Mouse (Mus musculus): ENCODE measurements at regions not wholly inside any gene's neighbourhood (a gene's known extent, or its start where the extent isn't known, plus 50 kb on each side); places are given as distances from the start of the nearest gene placed in this dataset.
A peak's percentile ranks its signal among the peaks of the same experiment; 100 is the strongest.

DNA sequence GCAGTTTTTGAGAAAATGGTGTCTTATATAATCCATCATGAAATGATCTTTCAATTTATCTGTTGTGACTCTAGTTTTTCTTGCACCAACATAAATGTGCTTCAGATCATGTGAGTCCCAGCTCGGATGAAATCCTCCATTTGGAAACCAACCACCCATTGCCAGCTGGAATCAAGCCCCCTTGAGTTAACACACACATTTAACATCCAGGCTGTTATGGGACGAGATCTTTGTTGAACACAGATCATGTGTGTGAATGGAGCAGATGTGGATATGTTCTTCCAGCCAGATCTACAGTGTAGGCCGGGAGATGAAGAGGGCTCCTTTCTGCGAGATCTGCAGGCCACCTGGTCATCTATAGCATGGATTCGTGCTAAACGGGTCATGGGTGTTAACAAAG is 188.4 kb upstream of the Gimd1 start:
- H3K27ac ChIP-seq (ENCODE audit: low read depth, low read length) = no peak overlapping the region
- no peak overlapping the region for H3K9ac ChIP-seq (ENCODE audit: low read length)
- no peaks in the 10 kb centered on the region for H3K36me3 ChIP-seq (ENCODE audit: control insufficient read depth, insufficient read depth, low read length)
- no peak overlapping the region for H3K4me2 ChIP-seq (ENCODE audit: low read depth)
- H3K9me3 ChIP-seq (ENCODE audit: control insufficient read depth, low read length) = no peaks in the 10 kb centered on the region
- no peak overlapping the region for H3K4me3 ChIP-seq (ENCODE audit: low read depth, low read length)
- no peak for DNase-seq (ENCODE audit: low spot score)
- ATAC-seq (ENCODE audit: insufficient read depth, low FRiP score, low TSS enrichment) = no peak
- 87% methylated on average over 6 of the region's 6 CpGs for WGBS
- H3K4me1 ChIP-seq (ENCODE audit: control insufficient read depth, insufficient read depth, low read length) = no peaks in the 10 kb centered on the region
- no peaks in the 10 kb centered on the region for H3K27me3 ChIP-seq (ENCODE audit: control insufficient read depth, insufficient read depth, low read length)

DNA sequence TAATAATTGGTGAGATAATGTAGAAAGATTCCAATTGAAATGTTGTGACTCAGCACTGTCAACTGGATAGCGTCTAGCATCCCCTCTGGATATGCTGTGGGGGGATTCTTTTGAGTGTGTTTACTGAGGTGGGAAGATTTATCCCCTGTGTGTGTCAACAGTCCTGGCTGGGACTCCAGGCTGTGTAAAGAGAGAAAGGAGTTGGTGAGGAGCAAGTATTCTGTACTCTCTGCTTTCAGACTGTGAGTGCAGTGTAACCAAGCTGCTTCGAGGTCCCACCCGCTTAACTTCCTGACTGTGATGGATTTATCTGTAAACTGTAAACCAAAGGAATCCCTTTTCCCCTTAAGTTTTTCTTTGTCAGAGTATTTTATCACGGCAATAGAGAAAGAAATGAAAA is 175.7 kb upstream of the Gimd1 start:
- DNase-seq (ENCODE audit: low spot score) (no peak), ATAC-seq (ENCODE audit: insufficient read depth, low FRiP score, low TSS enrichment) (no peak)
- H3K27ac ChIP-seq (ENCODE audit: low read depth, low read length) = no peak overlapping the region
- WGBS = 60% methylated on average over 4 of the region's 4 CpGs
- no peak overlapping the region for H3K9ac ChIP-seq (ENCODE audit: low read length)
- H3K9me3 ChIP-seq (ENCODE audit: control insufficient read depth, low read length) = no peaks in the 10 kb centered on the region
- no peak overlapping the region for H3K4me2 ChIP-seq (ENCODE audit: low read depth)
- no peak overlapping the region for H3K4me3 ChIP-seq (ENCODE audit: low read depth, low read length)
- no peaks in the 10 kb centered on the region for H3K27me3 ChIP-seq (ENCODE audit: control insufficient read depth, insufficient read depth, low read length)
- no peaks in the 10 kb centered on the region for H3K4me1 ChIP-seq (ENCODE audit: control insufficient read depth, insufficient read depth, low read length)
- H3K36me3 ChIP-seq (ENCODE audit: control insufficient read depth, insufficient read depth, low read length) = no peaks in the 10 kb centered on the region

DNA sequence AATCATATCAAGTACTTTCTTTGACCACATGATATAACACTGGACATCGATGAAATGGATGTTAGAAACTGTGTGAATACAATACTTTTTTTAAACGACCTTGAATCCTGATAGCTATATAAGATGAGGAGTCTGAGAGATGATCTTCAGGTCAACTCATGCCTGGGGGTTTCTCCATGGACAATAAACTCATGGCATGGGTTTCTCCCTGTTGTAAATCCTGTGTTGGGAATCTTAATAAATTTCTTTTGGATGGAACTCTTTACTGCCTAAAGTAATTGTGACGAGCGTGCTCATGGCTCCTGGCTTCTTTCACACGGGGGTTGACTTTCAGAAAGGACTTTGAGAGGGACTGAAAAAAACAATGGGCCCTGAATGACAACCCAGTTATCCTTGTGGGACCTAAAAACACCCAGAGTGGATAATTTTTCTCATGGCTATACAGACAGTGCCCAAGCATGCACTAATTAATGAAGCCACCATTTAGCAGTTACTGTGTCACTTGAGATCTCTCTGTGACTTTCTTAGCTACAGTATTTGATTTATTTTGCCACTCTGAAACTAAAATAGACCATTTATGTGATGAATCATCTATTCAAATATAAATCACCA is 167.2 kb upstream of the Gimd1 start:
- ATAC-seq (ENCODE audit: insufficient read depth, low FRiP score, low TSS enrichment) = peak; percentile 33; the same call in 1 of the 2 replicates
- no peaks in the 10 kb centered on the region for H3K9me3 ChIP-seq (ENCODE audit: control insufficient read depth, low read length)
- DNase-seq (ENCODE audit: low spot score) = no peak
- H3K27me3 ChIP-seq (ENCODE audit: control insufficient read depth, insufficient read depth, low read length) = no peaks in the 10 kb centered on the region
- no peaks in the 10 kb centered on the region for H3K4me1 ChIP-seq (ENCODE audit: control insufficient read depth, insufficient read depth, low read length)
- H3K4me3 ChIP-seq (ENCODE audit: low read depth, low read length) = no peak overlapping the region
- no peaks in the 10 kb centered on the region for H3K36me3 ChIP-seq (ENCODE audit: control insufficient read depth, insufficient read depth, low read length)
- 74% methylated on average over 5 of the region's 5 CpGs for WGBS
- H3K4me2 ChIP-seq (ENCODE audit: low read depth) = no peak overlapping the region
- H3K9ac ChIP-seq (ENCODE audit: low read length) = no peak overlapping the region
- H3K27ac ChIP-seq (ENCODE audit: low read depth, low read length) = no peak overlapping the region

DNA sequence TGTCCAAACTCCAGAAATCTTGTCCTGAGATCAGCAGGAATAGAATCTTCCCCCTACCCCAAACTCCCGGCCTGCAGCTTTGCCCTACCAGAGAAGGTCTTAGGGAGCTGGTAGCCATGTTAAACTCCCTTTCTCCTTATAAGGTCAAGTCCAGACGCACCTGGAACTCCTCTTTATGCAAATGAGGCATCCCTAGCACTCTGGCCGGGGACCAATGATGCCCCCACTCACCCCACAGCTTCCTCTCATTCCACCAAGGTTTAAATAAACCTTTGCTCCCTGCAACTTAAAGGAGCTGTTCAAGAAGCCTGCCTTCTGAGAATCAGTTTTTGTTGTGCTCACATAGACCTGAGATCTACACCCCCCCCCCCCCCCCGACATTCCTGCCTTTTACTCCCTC is 158.6 kb upstream of the Gimd1 start:
- Histone ChIP-seq H3K9ac (ENCODE audit: low read length) (no peak overlapping the region), H3K27ac (ENCODE audit: low read depth, low read length) (no peak overlapping the region), H3K4me1 (ENCODE audit: control insufficient read depth, insufficient read depth, low read length) (no peaks in the 10 kb centered on the region), H3K4me2 (ENCODE audit: low read depth) (no peak overlapping the region), H3K9me3 (ENCODE audit: control insufficient read depth, low read length) (no peaks in the 10 kb centered on the region), H3K4me3 (ENCODE audit: low read depth, low read length) (no peak overlapping the region), H3K36me3 (ENCODE audit: control insufficient read depth, insufficient read depth, low read length) (no peaks in the 10 kb centered on the region), H3K27me3 (ENCODE audit: control insufficient read depth, insufficient read depth, low read length) (no peaks in the 10 kb centered on the region)
- ATAC-seq (ENCODE audit: insufficient read depth, low FRiP score, low TSS enrichment) (no peak), DNase-seq (ENCODE audit: low spot score) (no peak)
- 63% methylated on average over 4 of the region's 4 CpGs for WGBS

DNA sequence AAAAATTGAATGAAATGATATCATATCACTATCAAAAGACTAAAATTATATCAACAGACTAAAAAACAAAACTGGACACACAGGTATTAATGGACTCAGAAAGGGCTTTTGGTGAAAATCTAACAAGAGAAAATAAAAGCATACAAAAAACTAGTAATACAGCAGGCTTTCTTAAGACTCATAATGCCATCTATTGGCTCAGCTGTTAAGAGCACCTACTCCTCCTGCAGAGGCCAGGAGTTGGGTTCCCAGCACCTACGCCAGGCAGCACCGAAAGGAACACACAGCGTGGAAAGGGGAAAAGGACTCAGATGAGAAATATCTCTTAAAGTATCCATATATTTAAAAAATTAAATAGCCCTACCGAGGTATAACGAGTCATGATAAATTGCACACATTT is 151.9 kb upstream of the Gimd1 start:
- Histone ChIP-seq H3K9ac (ENCODE audit: low read length) (no peak overlapping the region), H3K36me3 (ENCODE audit: control insufficient read depth, insufficient read depth, low read length) (no peaks in the 10 kb centered on the region), H3K4me1 (ENCODE audit: control insufficient read depth, insufficient read depth, low read length) (no peaks in the 10 kb centered on the region), H3K4me3 (ENCODE audit: low read depth, low read length) (no peak overlapping the region), H3K4me2 (ENCODE audit: low read depth) (no peak overlapping the region), H3K27me3 (ENCODE audit: control insufficient read depth, insufficient read depth, low read length) (no peaks in the 10 kb centered on the region), H3K9me3 (ENCODE audit: control insufficient read depth, low read length) (no peaks in the 10 kb centered on the region), H3K27ac (ENCODE audit: low read depth, low read length) (no peak overlapping the region)
- WGBS = 84% methylated on average over 5 of the region's 5 CpGs
- ATAC-seq (ENCODE audit: insufficient read depth, low FRiP score, low TSS enrichment) = no peak
- DNase-seq (ENCODE audit: low spot score) = no peak

DNA sequence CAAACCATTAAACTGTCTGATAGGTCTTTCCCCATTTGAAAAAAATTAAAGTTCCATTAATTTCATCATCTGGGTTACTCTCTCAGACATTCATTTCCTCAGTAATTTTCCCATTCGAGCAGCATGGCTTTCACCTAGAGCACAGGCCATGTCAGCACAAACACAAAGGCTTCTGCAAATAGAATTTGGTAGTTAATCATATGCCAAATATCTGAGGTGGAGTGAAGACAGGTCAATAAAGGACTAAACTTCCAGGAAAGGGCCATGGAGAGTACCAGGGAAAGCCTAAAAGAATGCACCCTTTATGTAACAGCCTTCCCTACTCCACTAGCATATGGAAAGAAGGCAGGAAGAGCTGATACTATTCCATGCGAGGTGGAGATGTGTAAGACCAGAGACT is 150.3 kb upstream of the Gimd1 start:
- H3K9ac ChIP-seq (ENCODE audit: low read length) = no peak overlapping the region
- 79% methylated on average over 2 of the region's 2 CpGs for WGBS

DNA sequence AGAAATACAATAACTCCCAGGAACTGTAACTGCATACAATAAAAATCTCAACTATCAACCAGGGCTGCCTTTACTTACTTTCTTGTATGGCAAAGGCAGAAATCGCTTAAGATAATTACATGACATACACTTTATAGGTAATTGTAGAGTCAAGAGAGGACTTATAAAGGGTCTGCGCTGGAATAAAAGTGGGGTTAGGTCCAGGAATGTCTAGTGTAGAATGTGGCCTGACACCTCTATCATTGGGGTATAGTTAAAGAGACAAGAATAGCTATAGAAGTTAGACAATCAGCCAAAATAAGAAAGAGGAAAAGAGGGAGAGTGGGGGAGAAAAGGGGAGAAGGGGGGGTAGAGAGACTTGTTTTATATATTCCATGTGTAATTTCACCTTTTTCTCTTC is 144.8 kb upstream of the Gimd1 start:
- WGBS = 90% methylated on average over 2 of the region's 2 CpGs
- Histone ChIP-seq H3K9me3 (ENCODE audit: control insufficient read depth, low read length) (no peaks in the 10 kb centered on the region), H3K4me3 (ENCODE audit: low read depth, low read length) (no peak overlapping the region), H3K4me1 (ENCODE audit: control insufficient read depth, insufficient read depth, low read length) (no peaks in the 10 kb centered on the region), H3K27me3 (ENCODE audit: control insufficient read depth, insufficient read depth, low read length) (no peaks in the 10 kb centered on the region), H3K27ac (ENCODE audit: low read depth, low read length) (no peak overlapping the region), H3K9ac (ENCODE audit: low read length) (no peak overlapping the region), H3K4me2 (ENCODE audit: low read depth) (no peak overlapping the region), H3K36me3 (ENCODE audit: control insufficient read depth, insufficient read depth, low read length) (no peaks in the 10 kb centered on the region)
- no peak for ATAC-seq (ENCODE audit: insufficient read depth, low FRiP score, low TSS enrichment)
- no peak for DNase-seq (ENCODE audit: low spot score)

More for the DNA sequence above, 150.3 kb upstream of the Gimd1 start:
- ATAC-seq (ENCODE audit: insufficient read depth, low FRiP score, low TSS enrichment) (no peak), DNase-seq (ENCODE audit: low spot score) (no peak)
- no peaks in the 10 kb centered on the region for H3K36me3 ChIP-seq (ENCODE audit: control insufficient read depth, insufficient read depth, low read length)
- no peaks in the 10 kb centered on the region for H3K9me3 ChIP-seq (ENCODE audit: control insufficient read depth, low read length)
- no peak overlapping the region for H3K4me2 ChIP-seq (ENCODE audit: low read depth)
- H3K4me1 ChIP-seq (ENCODE audit: control insufficient read depth, insufficient read depth, low read length) = no peaks in the 10 kb centered on the region
- no peak overlapping the region for H3K27ac ChIP-seq (ENCODE audit: low read depth, low read length)
- H3K27me3 ChIP-seq (ENCODE audit: control insufficient read depth, insufficient read depth, low read length) = no peaks in the 10 kb centered on the region
- H3K4me3 ChIP-seq (ENCODE audit: low read depth, low read length) = no peak overlapping the region

DNA sequence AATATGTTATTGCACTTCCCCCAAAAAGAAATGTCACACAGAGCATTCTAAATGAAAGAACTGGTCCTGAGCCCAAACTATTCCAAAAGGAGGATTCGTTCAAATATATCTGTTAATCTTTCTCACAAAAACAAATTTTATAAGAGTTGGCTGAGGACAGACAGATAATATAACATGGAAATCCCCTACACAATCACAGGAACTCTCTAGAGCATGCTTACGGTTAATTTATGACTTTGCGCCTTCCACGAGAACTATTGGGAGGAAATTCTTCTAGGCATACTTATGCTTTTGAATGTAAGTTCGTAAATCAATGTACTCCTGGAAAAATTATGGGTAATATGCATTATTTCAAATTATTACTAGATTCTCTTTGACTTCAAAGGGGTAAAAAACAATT is 144.1 kb upstream of the Gimd1 start:
- no peak for DNase-seq (ENCODE audit: low spot score)
- 87% methylated on average over 5 of the region's 5 CpGs for WGBS
- no peak for ATAC-seq (ENCODE audit: insufficient read depth, low FRiP score, low TSS enrichment)

DNA sequence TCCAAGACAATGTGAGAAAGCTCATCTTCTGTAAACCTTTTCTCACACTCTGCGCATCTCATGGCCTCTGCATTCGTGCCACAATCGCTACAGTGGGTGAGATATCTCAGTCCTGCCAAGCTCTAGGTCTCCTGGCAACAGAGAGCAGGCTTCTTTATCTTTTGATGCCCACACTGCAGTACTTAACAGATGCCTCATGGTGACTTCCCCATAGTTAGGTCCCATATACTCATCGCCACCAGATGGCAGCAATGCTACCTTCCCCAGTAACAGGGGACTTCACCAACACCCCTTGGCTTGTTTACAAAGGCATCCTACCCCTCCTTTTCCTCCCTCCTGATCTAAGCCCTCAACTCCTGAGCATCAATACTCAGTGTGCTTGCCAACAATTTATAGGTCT is 123.5 kb upstream of the Gimd1 start:
- Histone ChIP-seq H3K4me2 (ENCODE audit: low read depth) (no peak overlapping the region), H3K9me3 (ENCODE audit: control insufficient read depth, low read length) (no peaks in the 10 kb centered on the region), H3K9ac (ENCODE audit: low read length) (no peak overlapping the region), H3K4me1 (ENCODE audit: control insufficient read depth, insufficient read depth, low read length) (no peaks in the 10 kb centered on the region), H3K4me3 (ENCODE audit: low read depth, low read length) (no peak overlapping the region), H3K27me3 (ENCODE audit: control insufficient read depth, insufficient read depth, low read length) (no peaks in the 10 kb centered on the region), H3K36me3 (ENCODE audit: control insufficient read depth, insufficient read depth, low read length) (no peaks in the 10 kb centered on the region), H3K27ac (ENCODE audit: low read depth, low read length) (no peak overlapping the region)
- WGBS = 18% methylated on average over 4 of the region's 4 CpGs
- ATAC-seq (ENCODE audit: insufficient read depth, low FRiP score, low TSS enrichment) (peak; percentile 69; the same call in 1 of the 2 replicates), DNase-seq (ENCODE audit: low spot score) (peak; percentile 59)

More for the DNA sequence above, 144.1 kb upstream of the Gimd1 start:
- Histone ChIP-seq H3K27ac (ENCODE audit: low read depth, low read length) (no peak overlapping the region), H3K36me3 (ENCODE audit: control insufficient read depth, insufficient read depth, low read length) (no peaks in the 10 kb centered on the region), H3K9me3 (ENCODE audit: control insufficient read depth, low read length) (no peaks in the 10 kb centered on the region), H3K9ac (ENCODE audit: low read length) (no peak overlapping the region), H3K4me1 (ENCODE audit: control insufficient read depth, insufficient read depth, low read length) (no peaks in the 10 kb centered on the region), H3K27me3 (ENCODE audit: control insufficient read depth, insufficient read depth, low read length) (no peaks in the 10 kb centered on the region), H3K4me2 (ENCODE audit: low read depth) (no peak overlapping the region), H3K4me3 (ENCODE audit: low read depth, low read length) (no peak overlapping the region)

Data from neural tube, embryonic 11.5 days (tissue).